Mouse (Mus musculus) bone marrow macrophage, adult 2 months (primary cell): ENCODE data around the gene Serpinb9b. TPM values are rescaled to one million over a fixed set of nuclear protein-coding genes. Genes with fewer than 3 reads are reported as not detected.

Source experiments
- H3K27ac ChIP-seq: 2 replicates; pipeline ENCODE4 v1.5.1; 2012; ENCODE audit warnings: low read depth, low read length; ENCODE audit not compliant: insufficient read depth
- H3K4me1 ChIP-seq: 2 replicates; pipeline ENCODE4 v1.6.1; 2012; ENCODE audit warnings: low read length; ENCODE audit not compliant: control insufficient read depth, insufficient read depth
- H3K4me3 ChIP-seq: 2 replicates; pipeline ENCODE4 v1.5.1; 2012; ENCODE audit warnings: mild to moderate bottlenecking, low read length, moderate library complexity; ENCODE audit not compliant: insufficient read depth
- CTCF ChIP-seq: IDR thresholded peaks from 2 replicates; pipeline ENCODE4 v1.5.1; 2012; ENCODE audit warnings: low read depth, mild to moderate bottlenecking, low read length, moderate library complexity
- POLR2A ChIP-seq: IDR thresholded peaks from 2 replicates; pipeline ENCODE4 v1.6.1; 2012; ENCODE audit warnings: mild to moderate bottlenecking, low read depth, low read length, borderline replicate concordance
- polyA plus RNA-seq: library from polyadenylated mRNA; stranded (reverse); fragments of >200 nt; gene quantifications from 2 replicates; pipeline ENCODE4 v1.2.4, GENCODE M21; 2012; ENCODE audit not compliant: missing spikeins, insufficient read depth, insufficient read length

The Serpinb9b gene
- polyA plus RNA-seq, 1 experiment = not detected

DNA sequence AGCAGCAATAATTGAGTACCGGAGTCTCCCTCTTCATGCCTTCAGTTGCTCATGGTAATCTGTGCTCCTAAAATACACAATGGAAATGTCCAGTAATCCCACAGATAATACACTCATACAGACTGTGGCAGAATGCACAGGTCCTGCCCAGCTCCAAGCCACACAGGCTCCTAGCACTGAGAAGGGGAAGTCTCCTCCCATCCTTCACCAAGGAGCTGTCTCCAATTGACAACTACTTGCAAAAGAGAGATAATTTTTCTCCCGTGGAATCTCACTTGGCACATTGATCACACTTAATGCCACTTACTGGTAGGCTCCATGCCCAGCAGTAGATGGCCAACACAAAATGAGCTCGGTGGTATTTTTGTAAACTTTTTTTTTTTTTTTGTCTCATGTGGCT is 49.0 kb downstream of the Serpinb9b start:
- Histone ChIP-seq H3K4me3 (no peak overlapping the region), H3K4me1 (peaks cover 29% of the 10 kb centered on the region), H3K27ac (no peak overlapping the region)
- TF ChIP-seq POLR2A = no peak
- TF ChIP-seq CTCF = no peak

DNA sequence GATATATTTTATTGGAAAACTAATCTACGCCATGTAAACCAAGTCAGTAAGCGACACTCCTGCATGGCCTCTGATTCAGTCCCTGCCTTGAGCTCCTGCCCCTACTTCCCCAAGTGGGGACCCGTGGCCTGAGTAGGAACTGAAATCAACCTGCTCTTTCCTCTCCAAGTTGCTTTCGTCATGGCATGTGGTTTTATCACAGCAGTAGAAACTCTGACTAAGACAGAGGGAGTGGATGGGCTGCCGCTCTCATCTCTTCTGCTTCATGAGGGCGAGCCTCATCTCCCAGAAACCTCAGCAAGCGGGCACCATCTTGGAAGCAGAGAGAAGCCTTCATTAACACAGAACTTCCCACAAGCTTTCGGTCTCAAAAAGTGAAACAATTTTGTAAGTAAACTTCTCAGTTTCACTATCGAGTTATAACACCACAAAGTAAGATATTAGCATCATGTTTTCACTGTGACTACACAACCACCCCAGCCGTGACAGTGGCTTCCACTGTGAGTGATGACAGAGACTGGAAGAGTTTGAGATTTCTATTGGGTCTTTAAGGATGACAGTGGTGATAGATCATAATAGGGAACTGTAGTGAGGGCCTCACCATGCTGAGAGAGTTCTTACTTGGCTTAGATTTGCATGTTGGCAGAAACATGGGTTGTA is 49.9 kb downstream of the Serpinb9b start:
- peak overlapping the region; percentile 39 for H3K27ac ChIP-seq
- TF ChIP-seq CTCF (no peak), POLR2A (no peak)
- H3K4me1 ChIP-seq = peaks cover 24% of the 10 kb centered on the region
- H3K4me3 ChIP-seq = 0 out of 2 replicates have a peak overlapping the region, but pooled peaks have one; percentile 5

DNA sequence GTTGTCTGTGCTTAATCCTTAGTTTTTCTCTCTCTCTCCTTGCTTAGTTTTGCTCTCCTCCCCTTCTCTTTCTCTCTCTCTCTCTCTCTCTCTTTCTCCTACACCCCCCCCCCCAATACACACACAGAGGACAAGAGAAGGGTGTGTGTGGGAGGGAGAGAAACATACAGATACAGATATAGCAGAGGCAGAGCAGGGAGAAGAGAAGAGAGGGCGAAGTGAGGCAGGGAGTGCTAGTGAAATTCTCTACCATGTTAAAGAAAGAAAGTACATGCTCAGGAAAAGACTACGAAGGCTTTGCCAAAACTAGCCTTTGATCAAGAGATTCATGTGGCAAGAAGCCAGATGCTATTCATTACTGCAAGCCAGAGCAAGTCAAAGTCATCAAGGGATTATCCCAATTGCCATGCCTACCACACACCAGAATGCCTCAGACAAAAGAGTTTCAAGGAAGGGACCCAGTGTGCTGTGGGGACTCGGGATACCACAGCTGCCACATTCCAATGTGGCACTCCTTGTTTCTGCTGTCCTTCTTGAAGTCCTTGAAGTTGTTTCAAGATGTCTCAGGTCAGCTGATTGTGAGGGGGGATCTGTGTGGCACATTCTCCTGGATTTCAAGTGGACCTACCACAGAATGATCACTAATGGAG is 51.0 kb downstream of the Serpinb9b start, which contains the start of gene Serpinb1b:
Gene Serpinb1b (plus strand): TSS at position 520 of the 650 bp plus-strand sequence.
- Histone ChIP-seq H3K4me1 (peaks cover 19% of the 10 kb centered on the region), H3K27ac (peak within 1 kb of the TSS; percentile 39), H3K4me3 (peak within 1 kb of the TSS; percentile 31; the same call in 1 of the 2 replicates)
- TF ChIP-seq POLR2A (no peak), CTCF (no peak)

DNA sequence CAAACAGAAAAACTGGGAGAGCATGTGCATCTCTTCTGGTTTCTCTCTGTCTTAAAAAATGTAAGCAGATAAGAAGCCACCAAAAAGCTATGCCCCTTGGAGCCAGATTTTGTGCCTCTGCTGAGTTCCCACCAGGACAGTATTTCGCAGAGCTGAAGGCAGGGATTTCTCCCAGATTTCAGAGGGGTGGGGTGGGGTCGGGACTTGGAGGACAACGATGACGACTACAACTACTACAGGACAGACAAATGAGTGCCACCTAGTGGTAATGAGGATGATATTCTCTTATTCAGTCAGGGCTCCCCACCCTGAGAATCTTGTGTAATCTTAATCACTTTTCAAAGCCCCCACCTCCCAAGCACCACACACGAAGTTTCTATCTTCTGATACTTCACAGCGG is 52.2 kb downstream of the Serpinb9b start:
- no peak overlapping the region for H3K27ac ChIP-seq
- TF ChIP-seq CTCF = no peak; the same call in 1 of the 2 replicates
- TF ChIP-seq POLR2A = no peak
- H3K4me1 ChIP-seq = peaks cover 20% of the 10 kb centered on the region
- H3K4me3 ChIP-seq = peak overlapping the region; percentile 31; the same call in 1 of the 2 replicates

DNA sequence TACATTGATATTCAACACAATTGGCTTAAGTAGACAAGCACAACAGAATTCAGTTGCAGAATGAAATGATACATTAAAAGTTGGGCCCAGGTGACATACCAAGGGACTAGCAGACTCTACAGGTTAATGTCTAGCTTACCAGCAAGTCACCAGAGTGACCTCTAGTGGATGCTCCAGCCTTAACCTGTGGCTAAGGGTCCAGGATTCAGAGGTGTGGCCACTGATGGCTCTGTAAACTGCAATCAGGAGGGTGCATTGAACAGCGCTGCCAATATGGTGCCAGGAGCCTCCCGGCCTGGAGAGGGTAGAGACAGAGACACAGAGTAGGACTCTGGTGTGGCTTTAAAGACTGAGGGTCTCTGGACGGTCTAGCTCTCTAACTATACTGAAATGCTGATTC is 53.1 kb downstream of the Serpinb9b start:
- H3K4me3 ChIP-seq = no peak overlapping the region
- peaks cover 29% of the 10 kb centered on the region for H3K4me1 ChIP-seq
- TF ChIP-seq POLR2A (no peak), CTCF (no peak)
- H3K27ac ChIP-seq = no peak overlapping the region

DNA sequence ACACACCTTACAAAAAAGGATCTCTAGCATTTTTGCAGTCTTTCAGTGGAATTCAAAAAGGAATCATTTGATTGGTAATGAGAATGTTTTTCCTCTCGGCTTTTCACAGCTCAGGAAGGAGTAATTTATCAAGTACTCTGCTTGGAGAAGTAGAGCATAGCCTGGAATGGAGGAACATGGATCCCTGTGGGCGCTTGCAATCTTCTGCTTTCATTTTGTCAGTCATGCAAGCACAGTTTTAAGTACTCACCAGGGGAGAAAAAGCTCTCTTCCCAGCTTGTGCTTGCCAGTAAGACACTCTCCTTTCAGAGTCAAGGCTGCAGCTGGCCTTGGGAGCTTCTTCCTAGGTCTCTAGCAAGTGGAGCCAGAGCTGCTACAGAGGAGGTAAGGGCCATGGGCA is 56.6 kb downstream of the Serpinb9b start:
- TF ChIP-seq CTCF = no peak
- no peak for TF ChIP-seq POLR2A
- H3K4me1 ChIP-seq = peaks cover 44% of the 10 kb centered on the region
- no peak overlapping the region for H3K4me3 ChIP-seq
- no peak overlapping the region for H3K27ac ChIP-seq

DNA sequence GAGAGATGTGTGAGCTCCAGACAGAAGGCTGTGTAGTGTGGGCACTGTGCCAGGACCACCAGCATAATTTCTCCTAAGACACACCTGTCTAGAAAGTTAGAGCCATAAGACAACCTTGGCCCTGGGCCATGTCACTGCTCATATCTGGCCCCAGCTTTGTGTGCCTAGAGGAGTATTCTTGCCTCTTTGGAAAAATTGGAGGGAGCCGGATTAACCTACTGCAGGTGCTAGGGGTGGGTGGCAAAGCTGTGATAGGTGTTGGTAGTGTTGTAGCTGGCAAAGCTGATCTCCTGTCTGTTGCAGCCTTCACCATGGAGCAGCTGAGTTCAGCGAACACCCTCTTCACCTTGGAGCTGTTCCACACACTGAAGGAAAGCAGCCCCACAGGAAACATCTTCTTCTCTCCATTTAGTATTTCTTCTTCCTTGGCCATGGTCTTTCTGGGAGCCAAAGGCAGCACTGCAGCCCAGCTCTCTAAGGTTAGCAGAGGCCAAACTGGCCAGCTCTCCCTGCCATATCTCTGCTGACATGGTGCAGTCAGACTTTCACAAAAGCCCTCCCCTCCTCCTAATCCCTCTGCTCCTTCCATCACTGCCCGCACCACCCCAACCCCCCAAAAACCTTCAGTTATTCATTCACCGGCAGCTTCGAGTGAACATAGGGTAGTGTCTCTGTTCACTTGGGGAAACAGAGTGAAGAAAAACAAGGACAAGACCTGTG is 57.9 kb downstream of the Serpinb9b start:
- no peak for TF ChIP-seq POLR2A
- TF ChIP-seq CTCF = no peak
- H3K4me1 ChIP-seq = peaks cover 51% of the 10 kb centered on the region
- peak overlapping the region; percentile 68 for H3K27ac ChIP-seq
- H3K4me3 ChIP-seq = no peak overlapping the region

DNA sequence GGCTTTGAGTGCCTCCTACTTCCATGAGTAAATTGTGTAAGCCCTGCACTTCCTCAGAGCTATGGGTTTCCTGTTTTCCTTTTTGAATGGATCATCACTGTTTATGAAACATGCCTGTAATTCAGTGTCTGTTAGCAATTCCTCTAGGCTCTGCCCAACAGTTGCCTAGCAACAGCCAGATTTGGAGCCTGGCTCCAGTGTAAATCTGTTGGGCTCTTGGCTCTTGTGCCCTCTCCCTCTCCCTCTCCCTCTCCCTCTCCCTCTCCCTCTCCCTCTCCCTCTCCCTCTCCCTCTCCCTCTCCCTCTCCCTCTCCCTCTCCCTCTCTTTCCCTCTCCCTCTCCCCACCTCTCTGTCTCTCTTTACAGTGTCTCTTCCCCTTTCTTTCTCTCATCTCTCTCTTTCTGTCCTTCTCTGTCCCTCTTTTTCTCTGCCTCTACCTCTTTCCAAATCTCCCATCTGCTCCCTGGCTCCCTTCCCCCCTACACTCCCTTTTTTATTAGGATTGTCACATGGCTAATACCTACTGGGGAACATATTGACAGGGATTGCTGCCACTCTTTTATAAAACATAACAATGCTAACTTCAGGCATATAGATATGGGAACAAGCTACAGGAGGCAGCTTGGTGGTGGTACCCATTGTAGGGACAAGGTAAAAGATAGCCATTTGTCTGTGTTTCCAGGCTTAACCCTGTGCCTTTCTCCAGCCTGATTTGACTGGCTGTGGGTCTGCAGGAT is 58.6 kb downstream of the Serpinb9b start:
- no peak overlapping the region for H3K4me3 ChIP-seq
- TF ChIP-seq POLR2A = no peak
- TF ChIP-seq CTCF = no peak
- H3K4me1 ChIP-seq = peaks cover 54% of the 10 kb centered on the region
- H3K27ac ChIP-seq = peak overlapping the region; percentile 68

DNA sequence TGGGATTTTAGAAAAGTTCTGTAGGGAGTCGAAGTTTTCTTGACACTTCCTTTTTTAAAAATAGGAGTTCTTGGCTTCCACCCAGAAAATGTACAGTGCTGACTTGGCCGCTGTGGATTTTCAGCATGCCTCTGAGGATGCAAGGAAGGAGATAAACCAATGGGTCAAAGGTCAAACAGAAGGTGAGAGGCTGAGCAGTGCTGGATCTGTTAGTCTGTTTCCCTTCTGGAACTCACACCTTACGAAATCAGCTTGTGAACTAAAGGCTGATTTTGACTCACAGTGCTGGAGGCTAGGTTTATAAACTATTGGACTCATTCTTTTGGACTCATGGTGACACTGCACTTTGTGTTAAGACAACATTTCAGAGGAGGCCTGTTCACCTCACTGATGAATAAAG is 62.4 kb downstream of the Serpinb9b start:
- peaks cover 46% of the 10 kb centered on the region for H3K4me1 ChIP-seq
- TF ChIP-seq CTCF (no peak), POLR2A (no peak)
- no peak overlapping the region for H3K4me3 ChIP-seq
- H3K27ac ChIP-seq = peak overlapping the region; percentile 13; the same call in 1 of the 2 replicates
